Mouse (Mus musculus) heart, adult 2 months (tissue): ENCODE data around the gene Ttc26.

Experiments used
- CTCF ChIP-seq: fragments of 200-600 bp; IDR thresholded peaks from 2 replicates; pipeline ENCODE4 v1.8.1; 2022; ENCODE audit warnings: antibody characterized with exemption, mild to moderate bottlenecking, moderate library complexity
- EP300 ChIP-seq: fragments of 200-500 bp; IDR thresholded peaks from 2 replicates; pipeline ENCODE4 v1.6.1; 2011; ENCODE audit warnings: low read depth, low read length, control low read depth; ENCODE audit not compliant: insufficient read depth
- POLR2A ChIP-seq: fragments of 200-500 bp; IDR thresholded peaks from 2 replicates; pipeline ENCODE4 v1.6.1; 2011; ENCODE audit warnings: mild to moderate bottlenecking, low read depth, low read length, control low read depth; ENCODE audit not compliant: insufficient read depth

DNA sequence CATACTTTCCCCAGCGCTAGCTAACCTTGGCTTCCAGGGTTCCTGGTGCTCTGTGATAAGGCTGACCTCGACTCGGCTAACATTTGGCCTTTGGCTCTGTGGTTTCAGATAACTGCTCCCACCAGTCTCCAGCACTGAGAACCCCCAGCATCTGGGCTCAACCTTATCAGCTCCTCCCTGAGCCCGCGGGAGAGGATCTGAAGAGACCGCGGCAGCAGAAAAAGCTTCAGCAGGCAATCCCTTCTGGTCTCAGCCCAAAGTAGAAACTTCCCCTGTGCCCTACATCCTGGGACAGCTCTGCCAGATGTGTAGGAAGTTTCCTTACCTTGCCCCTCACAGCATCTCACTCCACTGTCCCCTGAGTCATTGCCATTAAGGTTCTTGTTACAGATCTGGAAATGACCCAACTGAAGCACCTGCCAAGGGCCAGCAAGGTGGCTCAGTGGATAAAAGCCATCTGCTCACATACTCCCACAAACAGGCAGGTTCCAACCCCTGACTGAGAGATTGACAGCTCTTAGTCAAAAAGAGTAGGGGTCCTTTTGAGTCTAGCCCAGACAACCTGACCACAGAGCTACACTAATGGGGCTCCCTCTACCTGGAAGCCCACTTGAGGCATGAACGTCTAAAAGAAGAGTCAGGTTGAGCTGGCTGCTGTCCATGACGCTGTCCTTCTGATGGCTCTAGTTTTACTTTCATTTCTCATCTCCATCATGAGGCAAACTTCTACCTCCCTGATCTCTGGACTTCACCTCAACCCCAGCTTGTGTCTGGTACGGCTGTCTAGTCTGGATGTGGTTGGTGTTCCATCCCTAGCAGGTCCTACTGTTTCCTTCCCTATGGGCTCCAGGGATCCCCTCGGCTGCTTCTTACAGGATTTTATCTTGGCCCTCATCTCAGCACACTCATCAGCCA, 39.3 kb upstream of the Ttc26 start:
- TF ChIP-seq EP300 (no peak), POLR2A (no peak), CTCF (no peak)
